Mouse (Mus musculus): ENCODE data around the gene Vezt.

Gene Vezt

DNA sequence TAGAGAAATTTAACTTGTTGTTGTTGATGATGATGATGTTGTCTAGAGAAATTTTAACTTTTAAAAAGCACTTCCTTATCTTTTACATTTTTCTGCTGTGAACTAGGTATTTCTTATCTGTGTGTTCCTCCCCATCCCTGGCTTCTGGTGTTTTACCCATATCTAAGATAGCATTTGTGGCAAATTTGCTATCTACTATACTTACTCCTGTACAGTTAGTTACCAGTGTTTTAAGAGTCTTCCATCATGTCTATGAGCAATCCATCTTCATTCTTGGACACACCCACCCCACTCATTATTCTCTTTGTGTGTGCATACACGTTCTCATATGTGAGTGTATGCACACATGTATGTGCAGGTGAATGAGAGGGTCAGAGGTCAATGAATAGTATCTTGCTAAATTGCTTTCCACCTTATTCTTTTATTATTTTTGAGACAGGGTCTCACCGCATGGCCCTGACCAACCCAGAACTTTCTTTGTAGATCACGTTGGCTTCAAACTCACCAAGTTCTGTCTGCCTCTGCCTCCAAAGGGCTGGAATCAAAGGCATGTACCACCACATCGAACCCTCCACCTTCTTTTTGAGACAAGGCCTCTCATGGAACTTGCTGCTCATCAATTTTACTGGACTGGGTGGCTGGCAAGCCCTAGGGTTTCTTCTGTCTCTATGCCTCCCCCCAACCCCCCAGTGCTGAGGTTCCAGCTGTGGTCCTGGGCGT lies 123.3 kb downstream of the Vezt start:
- DNase-seq (ENCODE audit: low spot score in 2 of 2): no peak

DNA sequence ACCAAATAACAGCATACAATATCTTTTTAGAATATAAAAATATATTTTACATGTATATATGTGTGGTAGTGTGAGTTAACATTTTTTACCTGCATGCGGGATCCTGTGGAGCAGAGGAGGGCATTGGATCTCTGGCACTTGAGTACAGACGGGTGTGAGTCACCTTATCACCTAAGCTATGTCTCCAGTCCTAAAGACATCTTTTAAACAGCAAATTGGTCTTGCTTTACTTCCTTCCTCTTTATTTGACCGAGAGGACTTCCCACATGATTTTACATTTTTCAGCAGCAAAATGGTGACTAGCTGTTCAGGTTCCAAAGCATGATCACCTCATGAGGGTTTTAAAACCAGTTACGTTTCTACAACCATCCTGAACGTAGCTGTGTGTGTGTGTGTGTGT lies 124.3 kb downstream of the Vezt start:
- no peak for DNase-seq (ENCODE audit: low spot score in 2 of 2)

DNA sequence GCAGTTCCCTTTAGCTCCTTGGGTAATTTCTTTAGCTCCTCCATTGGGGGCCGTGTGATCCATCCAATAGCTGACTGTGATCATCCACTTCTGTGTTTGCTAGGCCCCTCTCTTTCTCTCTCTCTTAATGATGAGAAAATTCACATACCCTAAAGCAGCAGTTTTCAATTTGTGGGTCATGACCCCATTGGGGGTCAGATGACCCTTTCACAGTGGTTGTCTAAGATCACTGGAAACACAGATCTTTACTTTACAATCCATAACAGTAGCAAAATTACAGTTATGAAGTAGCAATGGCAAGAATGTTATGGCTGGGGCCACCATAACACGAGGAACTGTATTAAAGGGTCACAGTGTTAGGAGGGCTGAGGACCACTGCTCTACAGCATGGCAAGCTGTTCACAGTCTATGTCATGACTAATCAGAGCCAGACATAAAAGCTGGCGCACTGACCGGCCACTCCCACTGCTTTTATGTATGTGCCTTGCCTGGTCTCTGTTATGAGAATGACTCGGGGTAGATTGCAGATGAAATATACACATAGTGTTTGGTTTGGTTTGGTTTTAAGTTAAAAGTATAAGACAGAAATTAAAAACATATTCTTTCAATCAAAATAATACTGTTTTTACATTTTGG lies 125.7 kb downstream of the Vezt start:
- no peak for DNase-seq (ENCODE audit: low spot score in 2 of 2)

DNA sequence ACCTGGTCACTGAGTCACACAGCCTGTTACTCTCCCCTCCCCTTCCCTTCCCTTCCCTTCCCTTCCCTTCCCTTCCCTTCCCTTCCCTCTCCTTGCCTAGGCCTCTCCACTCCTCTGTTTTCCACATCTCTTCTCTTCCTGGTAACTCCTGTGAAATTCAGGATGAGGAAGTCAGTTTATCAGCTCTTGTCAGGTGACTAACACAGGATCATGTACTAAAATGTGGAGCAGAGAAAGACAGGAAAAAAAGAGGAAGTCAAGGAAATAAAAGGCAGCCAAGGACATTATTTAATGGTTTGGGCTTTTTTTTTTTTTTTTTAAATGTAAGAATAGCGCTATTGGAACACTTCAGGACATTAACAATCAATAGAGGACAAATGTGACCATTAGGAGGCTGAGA lies 126.6 kb downstream of the Vezt start:
- no peak for DNase-seq (ENCODE audit: low spot score in 2 of 2)

DNA sequence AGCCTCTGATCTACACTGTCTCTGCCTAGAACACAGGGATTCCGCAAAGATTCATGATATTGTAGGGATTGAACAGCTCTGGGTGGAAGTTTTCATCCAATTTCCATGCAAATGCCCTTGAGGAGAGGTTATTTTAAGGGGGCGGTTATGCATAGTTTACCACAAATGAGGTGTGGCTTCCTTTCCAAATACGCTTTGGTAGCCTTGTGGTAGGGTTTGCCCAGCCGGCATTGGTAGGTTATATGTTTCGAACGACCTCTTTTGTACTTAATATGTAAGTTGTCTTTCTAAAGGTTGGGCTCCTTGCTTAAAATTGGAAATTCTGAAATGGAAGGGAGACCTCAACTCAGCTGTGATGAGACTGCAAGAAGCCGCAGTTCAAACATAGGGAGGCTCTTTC lies 127.1 kb downstream of the Vezt start:
- no peak for DNase-seq (ENCODE audit: low spot score in 2 of 2)

DNA sequence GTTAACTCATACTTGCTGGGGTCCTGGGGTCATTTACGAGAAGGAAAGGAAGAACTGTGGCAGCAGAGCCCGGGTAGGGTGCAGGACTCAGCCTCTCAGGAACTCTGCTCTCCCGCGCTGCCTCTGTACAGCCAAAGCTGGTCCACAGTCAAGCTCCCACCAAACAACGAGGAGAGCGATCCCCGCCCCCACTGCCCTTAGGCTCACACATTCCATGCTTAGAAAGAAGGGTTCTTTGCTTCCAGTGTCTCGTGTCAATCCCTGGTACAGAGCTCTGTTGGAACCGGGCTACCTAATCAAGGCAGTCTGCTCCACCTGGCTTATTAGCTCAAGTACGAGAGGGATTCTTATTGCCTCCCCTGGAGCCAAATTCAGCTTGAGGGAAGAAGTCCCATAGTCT lies 128.2 kb downstream of the Vezt start:
- no peak for DNase-seq (ENCODE audit: low spot score in 2 of 2)

DNA sequence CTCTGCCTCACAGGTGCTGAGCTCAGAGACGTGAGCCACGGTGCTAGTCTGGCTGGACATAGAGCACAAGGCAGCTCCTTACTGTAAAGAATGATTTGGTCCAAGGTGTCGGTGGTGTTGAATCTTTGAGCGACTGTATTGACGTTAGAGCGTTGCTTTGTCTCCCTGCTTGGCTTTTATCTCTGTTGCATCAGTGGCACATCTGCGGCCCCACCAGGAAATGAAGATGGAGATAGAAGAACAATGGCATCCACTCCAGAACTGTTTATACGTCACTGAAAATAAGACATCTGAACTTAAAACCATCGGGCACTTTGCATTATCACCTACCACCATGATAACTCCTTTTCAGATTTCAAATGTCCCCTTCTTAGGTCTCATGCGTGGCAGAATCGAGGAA lies 135.7 kb downstream of the Vezt start:
- no peak for DNase-seq (ENCODE audit: low spot score in 2 of 2)

DNA sequence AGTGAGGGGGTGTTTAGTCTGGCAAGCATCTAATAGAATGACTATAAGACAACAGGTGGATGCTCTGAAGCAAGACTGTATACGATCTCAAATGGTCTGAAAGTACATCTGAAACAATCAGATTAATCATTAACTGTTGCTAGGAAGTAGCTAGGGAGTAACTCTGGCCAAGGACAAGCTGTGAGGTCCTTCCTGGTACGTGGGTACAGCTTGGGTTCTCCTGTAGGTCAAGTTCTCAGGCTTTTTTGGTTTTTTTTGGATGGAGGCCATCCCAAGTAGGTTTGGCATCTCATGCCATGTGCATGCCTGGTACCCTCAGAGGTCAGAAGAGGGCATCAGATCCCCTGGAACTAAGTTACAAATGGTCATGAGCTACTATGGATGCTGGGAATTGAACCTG lies 136.3 kb downstream of the Vezt start:
- no peak for DNase-seq (ENCODE audit: low spot score in 2 of 2)

DNA sequence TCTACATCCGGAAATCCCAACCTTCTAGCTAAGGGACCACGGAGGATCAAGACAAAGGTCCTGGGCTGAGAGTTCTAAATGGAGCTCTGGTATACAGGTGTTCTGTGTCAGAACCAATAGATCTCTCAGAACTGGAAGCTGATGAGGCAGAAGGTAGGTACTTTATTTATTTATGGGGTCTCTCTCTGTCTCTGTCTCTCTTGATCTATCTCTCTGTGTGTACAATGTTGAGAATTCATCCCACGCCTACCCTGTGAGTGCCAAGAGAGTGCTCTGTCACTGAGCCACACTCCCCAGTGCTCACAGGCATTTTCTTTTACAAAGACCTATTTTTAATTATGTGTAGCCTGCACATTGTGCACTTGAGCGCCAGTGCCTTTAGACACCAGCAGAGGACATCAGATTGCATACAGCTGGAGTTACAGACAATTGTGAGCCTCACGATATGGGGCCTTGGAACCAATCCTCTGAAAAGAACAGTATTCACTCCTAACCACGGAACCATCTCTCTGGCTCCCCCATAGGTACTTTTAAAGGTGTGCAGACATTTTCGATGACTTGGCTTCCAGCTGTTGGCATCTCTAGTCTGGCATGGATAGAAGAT lies 138.5 kb downstream of the Vezt start, which contains the start of gene Metap2:
TSS of gene Metap2 (minus strand) at position 51 of the 604 bp plus-strand sequence.
- no peak for DNase-seq (ENCODE audit: low spot score in 2 of 2)

DNA sequence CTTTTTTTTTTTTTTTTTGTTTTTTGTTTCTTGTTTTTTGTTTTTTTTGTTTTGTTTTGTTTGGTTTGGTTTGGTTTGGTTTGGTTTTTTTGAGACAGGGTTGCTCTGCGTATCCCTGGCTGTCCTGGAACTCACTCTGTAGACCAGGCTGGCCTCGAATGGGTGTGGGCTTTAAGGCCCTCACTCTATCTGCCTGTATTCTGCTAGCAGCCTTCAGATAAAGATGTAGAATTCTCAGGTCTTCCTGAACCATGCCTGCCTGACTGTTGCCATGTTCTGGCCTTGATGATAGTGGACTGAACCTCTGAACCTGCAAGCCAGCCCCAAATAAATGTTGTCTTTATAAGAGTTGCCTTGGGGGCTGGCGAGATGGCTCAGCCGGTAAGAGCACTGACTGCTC lies 143.1 kb downstream of the Vezt start:
- DNase-seq (ENCODE audit: low spot score in 2 of 2): no peak

DNA sequence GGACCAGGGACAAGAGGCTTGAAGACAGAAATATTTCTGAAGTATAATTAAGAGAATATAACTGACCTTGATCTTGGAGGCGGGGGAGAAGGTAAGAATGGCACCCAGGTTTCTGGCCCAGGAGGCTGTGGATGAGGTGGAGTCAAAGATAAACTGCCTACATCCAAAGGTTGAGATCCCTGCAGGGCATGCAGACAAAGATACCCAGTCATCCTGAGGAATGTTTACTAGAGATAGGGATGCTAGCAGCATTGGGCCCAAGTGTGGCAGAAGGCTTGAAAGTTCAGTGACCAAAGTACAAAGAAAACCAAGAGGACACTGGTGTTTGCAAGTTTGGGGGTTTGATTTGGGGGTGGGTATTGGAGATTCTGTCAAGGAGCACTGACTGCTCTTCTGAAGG lies 144.6 kb downstream of the Vezt start:
- no peak for DNase-seq (ENCODE audit: low spot score in 2 of 2)

DNA sequence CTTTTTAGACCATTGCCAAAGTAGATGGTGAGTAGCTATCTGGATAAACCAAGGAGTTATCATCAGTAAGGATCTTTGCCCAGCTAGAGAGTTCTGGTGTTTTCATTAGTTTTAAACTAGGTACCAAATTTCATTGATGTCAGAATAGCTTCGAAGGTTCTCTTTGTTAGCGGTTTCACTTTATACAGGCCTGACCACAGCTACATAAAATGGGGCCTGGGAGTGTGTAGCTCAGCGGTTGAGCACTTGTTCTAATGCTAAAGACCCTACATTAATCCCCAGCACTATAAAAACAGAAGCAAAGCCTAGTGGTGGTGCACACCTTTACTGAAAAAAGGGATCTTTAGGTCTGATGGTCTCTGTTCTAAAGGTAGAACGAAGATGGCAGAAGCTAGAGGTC lies 145.1 kb downstream of the Vezt start:
- DNase-seq (ENCODE audit: low spot score in 2 of 2): no peak

DNA sequence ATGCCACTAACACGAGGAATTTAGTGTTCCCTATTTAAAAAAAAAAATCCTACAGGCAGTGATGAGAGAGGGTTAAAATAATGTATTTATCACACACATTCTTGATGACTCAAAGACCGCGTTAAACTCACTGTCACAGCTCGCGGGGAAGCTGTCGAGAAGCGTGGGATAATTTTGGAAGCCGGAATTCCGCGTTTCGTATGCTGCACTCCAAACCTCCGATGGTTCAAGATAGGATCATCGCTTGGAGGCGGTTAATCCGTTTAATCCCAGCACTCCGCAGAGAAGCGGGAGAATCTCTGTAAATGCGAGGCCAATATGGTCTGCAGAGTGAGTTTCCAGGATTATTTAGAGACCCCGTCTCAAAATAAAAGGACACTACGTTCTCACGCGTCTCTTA lies 145.6 kb downstream of the Vezt start:
- peak; percentile 65 for DNase-seq (ENCODE audit: low spot score in 2 of 2)

DNA sequence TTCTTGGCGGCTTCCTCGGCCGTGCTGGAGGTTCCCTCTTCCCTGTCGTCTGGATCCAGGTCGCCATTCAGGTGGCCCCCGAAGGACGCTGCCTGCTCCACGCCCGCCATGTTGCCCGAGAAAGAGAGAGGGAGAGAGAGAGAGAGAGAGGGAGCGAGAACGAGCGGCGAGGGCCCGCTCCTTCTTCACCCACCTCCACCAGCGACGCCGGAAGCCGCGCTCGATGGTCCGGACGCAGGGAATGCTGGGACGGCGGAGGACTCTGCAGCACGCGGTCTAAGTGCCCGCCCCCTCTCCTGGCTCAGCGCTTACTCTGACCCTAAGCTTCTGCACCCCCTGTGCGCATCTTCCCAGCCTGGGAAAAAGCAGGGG lies 146.1 kb downstream of the Vezt start:
- DNase-seq (ENCODE audit: low spot score in 2 of 2): peak; percentile 91 to 92

All from right cerebral cortex, adult 2 months (tissue).